Comparison of ENCODE assay signal across 1 mouse cellular context in genomic region chr2:150608087-150608799, GRCm38 (mm10).
A peak's percentile ranks its signal among the peaks of the same experiment; 100 is the strongest.
TF ChIP-seq lines count a peak whose summit lies in the region.

TSS of gene Apmap (minus strand) at chr2:150608567.

TF ChIP-seq in CH12.LX, 34 proteins besides CTCF, POLR2A, EP300 and RAD21 (continued from another document):
- no peak for TF ChIP-seq UBTF (IDR thresholded peaks at IDR 0.05; ENCODE audit: low read depth, low read length)
- TF ChIP-seq MXI1 (IDR thresholded peaks at IDR 0.05; ENCODE audit: low read depth, low read length) = peak; percentile 99
- TF ChIP-seq ZC3H11A (IDR thresholded peaks at IDR 0.05; ENCODE audit: low read depth, low read length) = no peak
- no peak for TF ChIP-seq BHLHE40 (IDR thresholded peaks at IDR 0.05; ENCODE audit: low read depth, low read length)
- peak; percentile 48; the same call in 1 of the 2 replicates for TF ChIP-seq ZMIZ1 (IDR thresholded peaks at IDR 0.05; ENCODE audit: low read depth, low read length)
- peak; percentile 98 for TF ChIP-seq SIN3A (IDR thresholded peaks at IDR 0.05; ENCODE audit: low read length)
- no peak for TF ChIP-seq CHD1 (IDR thresholded peaks at IDR 0.05; ENCODE audit: low read depth, low read length)
- peak; percentile 83 for TF ChIP-seq TCF12 (IDR thresholded peaks at IDR 0.05; ENCODE audit: low read depth, low read length)
- TF ChIP-seq JUND (conservative IDR thresholded peaks at IDR 0.05; ENCODE audit: low read depth, low read length) = no peak
- no peak for TF ChIP-seq ZKSCAN1 (IDR thresholded peaks at IDR 0.05; ENCODE audit: borderline replicate concordance, low read depth, low read length)
- TF ChIP-seq MAZ (IDR thresholded peaks at IDR 0.05; ENCODE audit: low read depth, low read length) = 0 out of 2 replicates have a peak, but pooled peaks have one; percentile 16
- TF ChIP-seq E2F4 (IDR thresholded peaks at IDR 0.05; ENCODE audit: insufficient replicate concordance, low read depth, low read length) = peak; percentile 79; the same call in 1 of the 2 replicates
